Mouse (Mus musculus) heart, postnatal 0 days (tissue): Measurements from ENCODE around the gene Olfr1046.

Experiments
- CTCF ChIP-seq: IDR thresholded peaks from 2 replicates; pipeline ENCODE4 v1.5.1; 2016; ENCODE audit warnings: antibody characterized with exemption, control low read depth, low read depth
- EP300 ChIP-seq: IDR thresholded peaks from 2 replicates; pipeline ENCODE4 v1.6.1; 2016; ENCODE audit warnings: antibody characterized with exemption, low read depth

- TF ChIP-seq CTCF (no peak), EP300 (no peak)
Observed at GRCm38 (mm10) chr2:86185583-86185982, 33.5 kb downstream of the Olfr1046 start, which contains the start of gene Olfr52.
